Mouse (Mus musculus): ENCODE data around the gene Ap2a2. TPM values are rescaled to one million over a fixed set of nuclear protein-coding genes. Genes with fewer than 3 reads are reported as not detected.

The Ap2a2 gene
- total RNA-seq (2021) (10 to 100 TPM; 55.1 to 58.3 TPM), polyA plus RNA-seq (2012; rRNA removed) (28.5 and 29.9 TPM in 2 replicates)
- long read RNA-seq, full-length matches to known transcripts: 65 of 99 reads
- long read RNA-seq, partial matches to known transcripts: 11 of 99 reads
- long read RNA-seq, other reads (novel, unspliced or antisense): 23 of 99 reads

DNA sequence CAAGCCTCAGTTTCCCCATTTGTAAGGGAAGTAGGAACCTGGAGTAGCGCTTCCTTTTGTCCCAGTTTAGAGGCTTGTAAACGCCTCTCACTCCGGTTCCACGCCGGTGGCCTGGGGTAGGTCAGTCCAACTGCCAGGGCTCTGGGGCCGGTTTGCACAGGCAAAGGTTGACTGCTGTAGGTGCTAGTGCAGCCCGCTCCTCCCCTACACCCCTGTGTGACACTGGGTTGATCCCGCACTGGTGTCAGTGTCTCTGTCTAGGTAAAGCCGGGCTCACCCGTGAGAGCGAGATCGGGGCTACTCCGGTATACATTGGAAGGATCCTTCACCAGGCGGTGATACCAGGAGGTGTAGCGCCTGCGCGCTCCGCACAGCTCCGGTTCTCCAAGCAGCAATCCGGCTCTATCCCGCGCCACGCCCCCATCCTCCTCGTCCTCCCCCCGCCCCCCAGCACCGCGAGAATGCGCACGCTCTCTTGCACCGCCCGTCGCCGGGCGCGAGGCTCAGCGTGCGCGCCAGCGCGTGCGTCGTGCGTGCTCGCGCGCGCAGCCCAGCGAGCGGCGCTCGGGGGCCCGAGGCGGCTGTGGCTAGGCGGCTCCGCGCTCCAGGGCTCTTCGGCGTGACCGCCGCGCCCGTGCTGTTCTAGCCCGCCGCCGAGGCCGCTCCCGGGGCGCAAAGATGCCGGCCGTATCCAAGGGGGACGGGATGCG is at the start of gene Ap2a2:
Gene Ap2a2, plus strand, starts transcription at position 492 of the 710 bp plus-strand sequence.
- Histone ChIP-seq H3K4me1 (ENCODE audit: control insufficient read depth, insufficient read depth, low read length) (peaks cover 2% of the 10 kb centered on the region), H3K36me3 (ENCODE audit: control insufficient read depth, insufficient read depth, low read length) (no peaks in the 10 kb centered on the region), H3K27me3 (ENCODE audit: control insufficient read depth, insufficient read depth, low read length) (no peaks in the 10 kb centered on the region), H3K79me2 (replicated peaks; ENCODE audit: control insufficient read depth, insufficient read depth, low read length) (peaks cover 7% of the 10 kb centered on the region), H3K9ac (ENCODE audit: low read depth, low read length) (peak within 1 kb of the TSS; percentile 97), H3K4me3 (peak within 1 kb of the TSS; percentile 89), H3K27ac (peak within 1 kb of the TSS; percentile 93)
- TF ChIP-seq POLR2A (IDR thresholded peaks at IDR 0.05; ENCODE audit: insufficient read depth, low read depth, low read length) (peak; percentile 68; the same call in 1 of the 2 replicates), EP300 (IDR thresholded peaks at IDR 0.05; ENCODE audit: insufficient read depth, low read depth, low read length) (no peak), CTCF (IDR thresholded peaks at IDR 0.05) (peak; percentile 27; the same call in 1 of the 2 replicates)
- peak; percentile 93 to 94 for DNase-seq
- under 1% methylated on average over 69 of the region's 72 CpGs for WGBS
- intact Hi-C loops (cut with DNase I): loop anchor here (1.0 to 5.0 kb wide), 3 partner anchors 22 to 340 kb away; no protein-coding TSS in a partner anchor

- no peak overlapping the region for H3K9ac ChIP-seq (ENCODE audit: low read depth, low read length)
- intact Hi-C loops (cut with DNase I): no loop called here
- H3K27me3 ChIP-seq (ENCODE audit: control insufficient read depth, insufficient read depth, low read length): no peaks in the 10 kb centered on the region
- no peaks in the 10 kb centered on the region for H3K36me3 ChIP-seq (ENCODE audit: control insufficient read depth, insufficient read depth, low read length)
- TF ChIP-seq CTCF (IDR thresholded peaks at IDR 0.05): no peak
- TF ChIP-seq EP300 (IDR thresholded peaks at IDR 0.05; ENCODE audit: insufficient read depth, low read depth, low read length): no peak
- no peak overlapping the region for H3K4me3 ChIP-seq
- WGBS: 71% methylated on average over 4 of the region's 4 CpGs
- H3K4me1 ChIP-seq (ENCODE audit: control insufficient read depth, insufficient read depth, low read length): peaks cover 3% of the 10 kb centered on the region; the same call in 1 of the 2 replicates
- DNase-seq: peak; percentile 25 to 44
- H3K27ac ChIP-seq: no peak overlapping the region; the same call in 1 of the 2 replicates
- no peaks in the 10 kb centered on the region for H3K79me2 ChIP-seq (replicated peaks; ENCODE audit: control insufficient read depth, insufficient read depth, low read length)
Observed at GRCm38 (mm10) chr7:141517638-141518037, 44.3 kb upstream of the Ap2a2 start.

DNA sequence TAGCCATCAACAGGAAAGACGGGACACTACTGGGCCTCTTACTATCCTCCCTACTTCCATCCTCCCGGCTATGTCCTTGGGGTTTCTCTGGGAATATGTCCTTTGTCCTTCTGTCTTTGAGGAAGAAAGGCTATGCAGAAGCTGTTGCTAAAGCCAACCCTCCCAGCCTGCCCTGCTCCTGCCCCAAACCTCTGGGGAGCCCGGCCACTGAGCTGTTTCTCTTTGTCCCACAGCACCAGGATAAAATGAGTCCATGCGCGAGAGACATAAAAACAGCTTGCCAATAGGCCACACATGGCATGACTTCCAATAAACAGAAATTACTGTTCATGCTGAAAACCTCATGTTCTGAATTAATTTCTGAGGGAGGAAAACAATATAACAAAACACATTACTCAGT is 43.7 kb upstream of the Ap2a2 start:
- intact Hi-C loops (cut with DNase I): no loop called here
- WGBS: 78% methylated on average over 5 of the region's 5 CpGs
- TF ChIP-seq CTCF (IDR thresholded peaks at IDR 0.05): no peak
- TF ChIP-seq POLR2A (IDR thresholded peaks at IDR 0.05; ENCODE audit: insufficient read depth, low read depth, low read length): no peak
- no peak for TF ChIP-seq EP300 (IDR thresholded peaks at IDR 0.05; ENCODE audit: insufficient read depth, low read depth, low read length)
- no peak for DNase-seq
- H3K27ac ChIP-seq: peak overlapping the region; percentile 31; the same call in 1 of the 2 replicates
- H3K27me3 ChIP-seq (ENCODE audit: control insufficient read depth, insufficient read depth, low read length): no peaks in the 10 kb centered on the region
- H3K9ac ChIP-seq (ENCODE audit: low read depth, low read length): no peak overlapping the region
- no peaks in the 10 kb centered on the region for H3K79me2 ChIP-seq (replicated peaks; ENCODE audit: control insufficient read depth, insufficient read depth, low read length)
- H3K36me3 ChIP-seq (ENCODE audit: control insufficient read depth, insufficient read depth, low read length): no peaks in the 10 kb centered on the region
- H3K4me3 ChIP-seq: no peak overlapping the region
- peaks cover 3% of the 10 kb centered on the region; the same call in 1 of the 2 replicates for H3K4me1 ChIP-seq (ENCODE audit: control insufficient read depth, insufficient read depth, low read length)

DNA sequence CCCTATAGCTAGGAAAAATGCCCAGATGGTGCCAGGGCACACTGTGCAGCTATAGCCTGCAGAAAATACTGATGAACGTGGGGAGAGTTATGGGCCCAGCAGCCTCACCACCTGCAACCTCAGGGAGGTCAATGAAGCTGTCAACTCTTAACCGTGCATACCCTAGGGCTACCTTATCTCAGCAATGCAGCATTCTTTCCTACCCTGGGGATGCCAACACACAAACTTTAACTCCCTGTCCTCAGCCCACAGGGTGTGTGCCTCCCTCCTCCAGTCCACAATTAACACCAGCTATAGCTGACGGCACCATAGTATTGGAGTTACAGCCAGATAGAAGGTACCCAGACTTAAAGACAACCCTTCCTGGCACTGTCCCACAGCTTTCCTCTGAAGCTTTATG is 43.0 kb upstream of the Ap2a2 start:
- Histone ChIP-seq H3K9ac (ENCODE audit: low read depth, low read length) (no peak overlapping the region), H3K36me3 (ENCODE audit: control insufficient read depth, insufficient read depth, low read length) (no peaks in the 10 kb centered on the region), H3K27me3 (ENCODE audit: control insufficient read depth, insufficient read depth, low read length) (no peaks in the 10 kb centered on the region), H3K4me1 (ENCODE audit: control insufficient read depth, insufficient read depth, low read length) (peaks cover 3% of the 10 kb centered on the region; the same call in 1 of the 2 replicates), H3K4me3 (no peak overlapping the region), H3K79me2 (replicated peaks; ENCODE audit: control insufficient read depth, insufficient read depth, low read length) (no peaks in the 10 kb centered on the region), H3K27ac (peak overlapping the region; percentile 47; the same call in 1 of the 2 replicates)
- WGBS: 47% methylated on average over 3 of the region's 3 CpGs
- DNase-seq: peak in 1 of 2 experiments; percentile 20
- intact Hi-C loops (cut with DNase I): no loop called here
- TF ChIP-seq POLR2A (IDR thresholded peaks at IDR 0.05; ENCODE audit: insufficient read depth, low read depth, low read length) (no peak), EP300 (IDR thresholded peaks at IDR 0.05; ENCODE audit: insufficient read depth, low read depth, low read length) (no peak), CTCF (IDR thresholded peaks at IDR 0.05) (no peak)

- H3K9ac ChIP-seq (ENCODE audit: low read depth, low read length): no peak overlapping the region
- no peak for DNase-seq
- H3K27me3 ChIP-seq (ENCODE audit: control insufficient read depth, insufficient read depth, low read length): no peaks in the 10 kb centered on the region
- no peaks in the 10 kb centered on the region for H3K36me3 ChIP-seq (ENCODE audit: control insufficient read depth, insufficient read depth, low read length)
- TF ChIP-seq EP300 (IDR thresholded peaks at IDR 0.05; ENCODE audit: insufficient read depth, low read depth, low read length) (no peak), POLR2A (IDR thresholded peaks at IDR 0.05; ENCODE audit: insufficient read depth, low read depth, low read length) (no peak), CTCF (IDR thresholded peaks at IDR 0.05) (no peak)
- H3K4me3 ChIP-seq: no peak overlapping the region
- H3K27ac ChIP-seq: no peak overlapping the region
- intact Hi-C loops (cut with DNase I): no loop called here
- no peaks in the 10 kb centered on the region for H3K79me2 ChIP-seq (replicated peaks; ENCODE audit: control insufficient read depth, insufficient read depth, low read length)
- H3K4me1 ChIP-seq (ENCODE audit: control insufficient read depth, insufficient read depth, low read length): peaks cover 3% of the 10 kb centered on the region; the same call in 1 of the 2 replicates
- WGBS: 80% methylated on average over 1 of the region's 1 CpGs
Observed at GRCm38 (mm10) chr7:141519795-141520194, 42.2 kb upstream of the Ap2a2 start.

- Histone ChIP-seq H3K27me3 (ENCODE audit: control insufficient read depth, insufficient read depth, low read length) (no peaks in the 10 kb centered on the region), H3K27ac (no peak overlapping the region), H3K4me3 (no peak overlapping the region), H3K36me3 (ENCODE audit: control insufficient read depth, insufficient read depth, low read length) (no peaks in the 10 kb centered on the region), H3K9ac (ENCODE audit: low read depth, low read length) (no peak overlapping the region), H3K79me2 (replicated peaks; ENCODE audit: control insufficient read depth, insufficient read depth, low read length) (no peaks in the 10 kb centered on the region), H3K4me1 (ENCODE audit: control insufficient read depth, insufficient read depth, low read length) (peaks cover 3% of the 10 kb centered on the region; the same call in 1 of the 2 replicates)
- TF ChIP-seq POLR2A (IDR thresholded peaks at IDR 0.05; ENCODE audit: insufficient read depth, low read depth, low read length) (no peak), CTCF (IDR thresholded peaks at IDR 0.05) (no peak), EP300 (IDR thresholded peaks at IDR 0.05; ENCODE audit: insufficient read depth, low read depth, low read length) (no peak)
- 64% methylated on average over 4 of the region's 4 CpGs for WGBS
- no peak for DNase-seq
- intact Hi-C loops (cut with DNase I): no loop called here
Observed at GRCm38 (mm10) chr7:141523007-141523406, 39.0 kb upstream of the Ap2a2 start.

Measured in heart, adult 2 months (tissue).